Mouse (Mus musculus) megakaryocyte progenitor cell, adult 5-6 weeks (primary cell): Measurements from ENCODE around the gene Specc1. TPM values are rescaled to one million over a fixed set of nuclear protein-coding genes. Genes with fewer than 3 reads are reported as not detected.
A peak's percentile ranks its signal among the peaks of the same experiment; 100 is the strongest.

Experiments used
- ATAC-seq: replicated peaks from 2 replicates; pipeline ENCODE4 v1.8.0; 2016; ENCODE audit warnings: mild to moderate bottlenecking, moderate TSS enrichment, inconsistent platforms; ENCODE audit not compliant: poor library complexity
- total RNA-seq, 2 experiments: library from RNA; stranded (forward) in 1 of 2; stranded (reverse) in 1 of 2; fragments of 157-497, 149-512 nt in 1 of 2; fragments of 200-1000 nt in 1 of 2; gene quantifications; 2 replicates each; pipeline versions ENCODE4 v1.2.3 to v1.2.4; 2015 to 2017

The Specc1 gene
- total RNA-seq, 2 experiments from 2014 or later: 16.4 to 26.8 TPM

GRCm38 (mm10) chr11:62220756-62221510 lies 264.4 kb downstream of the Specc1 start:
- ATAC-seq: no peak; the same call in 1 of the 2 replicates

- peak; percentile 28 for ATAC-seq
Observed at GRCm38 (mm10) chr11:62223416-62223815, 266.9 kb downstream of the Specc1 start.

- peak; percentile 93 for ATAC-seq
Observed at GRCm38 (mm10) chr11:62223962-62224361, 267.4 kb downstream of the Specc1 start.

- ATAC-seq: no peak
Observed at GRCm38 (mm10) chr11:62224797-62225196, 268.2 kb downstream of the Specc1 start.

GRCm38 (mm10) chr11:62240631-62241261 lies 284.2 kb downstream of the Specc1 start:
- ATAC-seq: peak; percentile 50

GRCm38 (mm10) chr11:62243871-62244270 lies 287.3 kb downstream of the Specc1 start:
- no peak for ATAC-seq

- no peak for ATAC-seq
Observed at GRCm38 (mm10) chr11:62244471-62244870, 287.9 kb downstream of the Specc1 start.

- ATAC-seq: no peak
Observed at GRCm38 (mm10) chr11:62247759-62248400, 291.3 kb downstream of the Specc1 start.

- ATAC-seq: peak; percentile 45
Observed at GRCm38 (mm10) chr11:62248401-62249244, 292.1 kb downstream of the Specc1 start, which contains the start of gene Adora2b. Gene Adora2b (plus strand): TSS chr11:62248984.

GRCm38 (mm10) chr11:62249266-62250037 lies 292.9 kb downstream of the Specc1 start:
- ATAC-seq: no peak

- peak; percentile 64 for ATAC-seq
Observed at GRCm38 (mm10) chr11:62251047-62251446, 294.5 kb downstream of the Specc1 start.

- no peak for ATAC-seq
Observed at GRCm38 (mm10) chr11:62253380-62253779, 296.8 kb downstream of the Specc1 start.

GRCm38 (mm10) chr11:62259214-62259613 lies 302.7 kb downstream of the Specc1 start:
- no peak for ATAC-seq

- ATAC-seq: no peak
Observed at GRCm38 (mm10) chr11:62263599-62263998, 307.0 kb downstream of the Specc1 start.

GRCm38 (mm10) chr11:62264018-62264417 lies 307.5 kb downstream of the Specc1 start:
- ATAC-seq: no peak

GRCm38 (mm10) chr11:62265642-62266041 lies 309.1 kb downstream of the Specc1 start:
- ATAC-seq: no peak

GRCm38 (mm10) chr11:62266466-62267214 lies 310.1 kb downstream of the Specc1 start:
- no peak for ATAC-seq

GRCm38 (mm10) chr11:62268381-62268780 lies 311.8 kb downstream of the Specc1 start:
- no peak for ATAC-seq

- no peak for ATAC-seq
Observed at GRCm38 (mm10) chr11:62269097-62269496, 312.5 kb downstream of the Specc1 start.
